ENCODE assay signal across 7 mouse cellular contexts in genomic region chr6:40471720-40472010, GRCm38 (mm10). TPM values are rescaled to one million over a fixed set of nuclear protein-coding genes. Genes with fewer than 3 reads are reported as not detected.
DNase-seq lines count a peak whose midpoint lies in the region; ATAC-seq and TF ChIP-seq lines count a peak whose summit lies in the region.

No protein-coding gene starts in this region.

- peaks cover 23% of the 10 kb centered on the region for H3K36me3 ChIP-seq in lung, embryonic 16.5 days (ENCODE audit: control insufficient read depth, insufficient read depth, low read length)
- H3K36me3 ChIP-seq in embryonic facial prominence, embryonic 12.5 days, result peaks cover 30% of the 10 kb centered on the region
- peaks cover 13% of the 10 kb centered on the region for H3K36me3 ChIP-seq in intestine, embryonic 16.5 days (ENCODE audit: control insufficient read depth, insufficient read depth, low read length)

- H3K9ac ChIP-seq in lung, embryonic 16.5 days (ENCODE audit: low read length), result peak overlapping the region; percentile 96
- peak overlapping the region; percentile 85 for H3K9ac ChIP-seq in embryonic facial prominence, embryonic 12.5 days
- H3K9ac ChIP-seq in intestine, embryonic 16.5 days (ENCODE audit: low read depth, low read length), result peak overlapping the region; percentile 89

- peak; percentile 19; the same call in 1 of the 2 replicates for ATAC-seq in lung, embryonic 16.5 days (ENCODE audit: low read depth)
- ATAC-seq in embryonic facial prominence, embryonic 12.5 days (ENCODE audit: insufficient number of reproducible peaks, insufficient read depth, low FRiP score, low TSS enrichment), result no peak
- ATAC-seq in intestine, embryonic 16.5 days, result peak; percentile 10; the same call in 1 of the 2 replicates
- ATAC-seq in cerebellum, adult (ENCODE audit: insufficient number of reproducible peaks, low FRiP score, low TSS enrichment), result no peak

- peak overlapping the region; percentile 79 for H3K4me2 ChIP-seq in lung, embryonic 16.5 days (ENCODE audit: low read depth, low read length)
- H3K4me2 ChIP-seq in embryonic facial prominence, embryonic 12.5 days (replicated peaks), result peak overlapping the region; percentile 65
- H3K4me2 ChIP-seq in intestine, embryonic 16.5 days (ENCODE audit: low read depth, low read length), result peak overlapping the region; percentile 61

- DNase-seq in lung, postnatal 25 days (ENCODE audit: low spot score), result no peak
- DNase-seq in layer of hippocampus, adult 9-11 months, result no peak

- H3K9me3 ChIP-seq in lung, embryonic 16.5 days (ENCODE audit: control insufficient read depth, low read length), result no peaks in the 10 kb centered on the region
- H3K9me3 ChIP-seq in embryonic facial prominence, embryonic 12.5 days, result no peaks in the 10 kb centered on the region
- H3K9me3 ChIP-seq in intestine, embryonic 16.5 days (ENCODE audit: control insufficient read depth, low read length), result no peaks in the 10 kb centered on the region

- no peak for TF ChIP-seq POLR2A in olfactory bulb, adult 2 months (IDR thresholded peaks at IDR 0.05; ENCODE audit: insufficient read depth, low read depth, low read length)

- no peaks in the 10 kb centered on the region; the same call in 1 of the 2 replicates for H3K27me3 ChIP-seq in lung, embryonic 16.5 days (ENCODE audit: control insufficient read depth, insufficient read depth, low read depth, low read length)
- H3K27me3 ChIP-seq in embryonic facial prominence, embryonic 12.5 days, result no peaks in the 10 kb centered on the region
- H3K27me3 ChIP-seq in intestine, embryonic 16.5 days (replicated peaks; ENCODE audit: control insufficient read depth, insufficient read depth, low read length), result no peaks in the 10 kb centered on the region

- TF ChIP-seq CTCF in olfactory bulb, adult 2 months (IDR thresholded peaks at IDR 0.05; ENCODE audit: insufficient read depth, low read depth, low read length), result no peak

- H3K4me1 ChIP-seq in lung, embryonic 16.5 days (replicated peaks; ENCODE audit: control insufficient read depth, insufficient read depth, low read length), result peaks cover 4% of the 10 kb centered on the region
- H3K4me1 ChIP-seq in embryonic facial prominence, embryonic 12.5 days, result peaks cover 9% of the 10 kb centered on the region; the same call in 1 of the 2 replicates
- peaks cover 3% of the 10 kb centered on the region for H3K4me1 ChIP-seq in intestine, embryonic 16.5 days (ENCODE audit: control insufficient read depth, insufficient read depth, low read length)
- H3K4me1 ChIP-seq in olfactory bulb, adult 2 months (ENCODE audit: control insufficient read depth, insufficient read depth, low read length), result 0 out of 2 replicates have a peak, but pooled peaks cover 2% of the 10 kb centered on the region

- H3K27ac ChIP-seq in lung, embryonic 16.5 days (ENCODE audit: low read length), result peak overlapping the region; percentile 96
- H3K27ac ChIP-seq in embryonic facial prominence, embryonic 12.5 days, result peak overlapping the region; percentile 97
- H3K27ac ChIP-seq in intestine, embryonic 16.5 days (ENCODE audit: low read length), result peak overlapping the region; percentile 96
- peak overlapping the region; percentile 73 for H3K27ac ChIP-seq in olfactory bulb, adult 2 months (ENCODE audit: insufficient read depth, low read depth, low read length)

- H3K4me3 ChIP-seq in lung, embryonic 16.5 days (ENCODE audit: low read length), result peak overlapping the region; percentile 86
- H3K4me3 ChIP-seq in embryonic facial prominence, embryonic 12.5 days, result peak overlapping the region; percentile 74
- H3K4me3 ChIP-seq in intestine, embryonic 16.5 days (ENCODE audit: low read length), result peak overlapping the region; percentile 74
- peak overlapping the region; percentile 67 for H3K4me3 ChIP-seq in olfactory bulb, adult 2 months (ENCODE audit: insufficient read depth, low read depth, low read length)

- under 1% methylated on average over 7 of the region's 7 CpGs for WGBS in lung, embryonic 16.5 days
- WGBS in embryonic facial prominence, embryonic 12.5 days, result under 1% methylated on average over 7 of the region's 7 CpGs
- 1% methylated on average over 7 of the region's 7 CpGs for WGBS in intestine, embryonic 16.5 days
- WGBS in olfactory bulb, adult 2 months, result under 1% methylated on average over 7 of the region's 7 CpGs

RNA-seq across cellular contexts. Expression of gene Ssbp1, which starts 0.5 kb away (rescaled TPM):
- polyA plus RNA-seq in lung, embryonic 16.5 days (2015; fragmentation: Nextera tagmentation; extraction: Ambion mirVana), result 130 and 142 TPM in 2 replicates
- polyA plus RNA-seq in embryonic facial prominence, embryonic 12.5 days (2016; fragmentation: Nextera tagmentation; extraction: Ambion mirVana), result 181 and 188 TPM in 2 replicates
- 128 and 135 TPM in 2 replicates for polyA plus RNA-seq in intestine, embryonic 16.5 days (2015; fragmentation: Nextera tagmentation; extraction: Ambion mirVana)
- polyA plus RNA-seq in olfactory bulb, adult 2 months (2012; ENCODE audit: insufficient read depth, insufficient read length, low replicate concordance, missing spikeins), result not detected in 2 replicates

RNA-seq across cellular contexts. Expression of gene Tas2r137, which starts 19.4 kb away (rescaled TPM):
- not detected in 2 replicates for polyA plus RNA-seq in lung, embryonic 16.5 days (2015; fragmentation: Nextera tagmentation; extraction: Ambion mirVana)
- polyA plus RNA-seq in embryonic facial prominence, embryonic 12.5 days (2016; fragmentation: Nextera tagmentation; extraction: Ambion mirVana), result not detected in 2 replicates
- not detected in 2 replicates for polyA plus RNA-seq in intestine, embryonic 16.5 days (2015; fragmentation: Nextera tagmentation; extraction: Ambion mirVana)
- polyA plus RNA-seq in olfactory bulb, adult 2 months (2012; ENCODE audit: insufficient read depth, insufficient read length, low replicate concordance, missing spikeins), result not detected in 2 replicates

RNA-seq across cellular contexts. Expression of gene Tas2r108, which starts 21.7 kb away (rescaled TPM):
- not detected in 2 replicates for polyA plus RNA-seq in lung, embryonic 16.5 days (2015; fragmentation: Nextera tagmentation; extraction: Ambion mirVana)
- polyA plus RNA-seq in embryonic facial prominence, embryonic 12.5 days (2016; fragmentation: Nextera tagmentation; extraction: Ambion mirVana), result 0.17 and 0.23 TPM in 2 replicates
- not detected in 2 replicates for polyA plus RNA-seq in intestine, embryonic 16.5 days (2015; fragmentation: Nextera tagmentation; extraction: Ambion mirVana)
- polyA plus RNA-seq in olfactory bulb, adult 2 months (2012; ENCODE audit: insufficient read depth, insufficient read length, low replicate concordance, missing spikeins), result not detected in 2 replicates

RNA-seq across cellular contexts. Expression of gene Wee2, which starts 32.8 kb away (rescaled TPM):
- 0.08 TPM in 1 of 2 replicates, not detected in the other for polyA plus RNA-seq in lung, embryonic 16.5 days (2015; fragmentation: Nextera tagmentation; extraction: Ambion mirVana)
- not detected in 2 replicates for polyA plus RNA-seq in embryonic facial prominence, embryonic 12.5 days (2016; fragmentation: Nextera tagmentation; extraction: Ambion mirVana)
- polyA plus RNA-seq in intestine, embryonic 16.5 days (2015; fragmentation: Nextera tagmentation; extraction: Ambion mirVana), result 0.07 TPM in 1 of 2 replicates, not detected in the other
- not detected in 2 replicates for polyA plus RNA-seq in olfactory bulb, adult 2 months (2012; ENCODE audit: insufficient read depth, insufficient read length, low replicate concordance, missing spikeins)

RNA-seq across cellular contexts. Expression of gene E330009J07Rik, which starts 35.7 kb away (rescaled TPM):
- 8.6 and 9.6 TPM in 2 replicates for polyA plus RNA-seq in lung, embryonic 16.5 days (2015; fragmentation: Nextera tagmentation; extraction: Ambion mirVana)
- polyA plus RNA-seq in embryonic facial prominence, embryonic 12.5 days (2016; fragmentation: Nextera tagmentation; extraction: Ambion mirVana), result 12.1 and 15.2 TPM in 2 replicates
- 6.0 and 6.2 TPM in 2 replicates for polyA plus RNA-seq in intestine, embryonic 16.5 days (2015; fragmentation: Nextera tagmentation; extraction: Ambion mirVana)
- 44.9 and 190 TPM in 2 replicates for polyA plus RNA-seq in olfactory bulb, adult 2 months (2012; ENCODE audit: insufficient read depth, insufficient read length, low replicate concordance, missing spikeins)

Comparison
In these comparisons a context has a peak if more than half of its experiments do, and no peak if none do; other contexts are left out.
1. ATAC-seq: peak in lung, embryonic 16.5 days (single experiment) and intestine, embryonic 16.5 days (single experiment); none in embryonic facial prominence, embryonic 12.5 days (single experiment) and cerebellum, adult (single experiment).
2. RNA of gene Ssbp1, which starts 0.5 kb away (polyA plus RNA-seq): 181 to 188 TPM in embryonic facial prominence, embryonic 12.5 days, 130 to 142 TPM in lung, embryonic 16.5 days and 128 to 135 TPM in intestine, embryonic 16.5 days; not detected in olfactory bulb, adult 2 months; every median in the first group is over 100 times any median in the second.
3. Peak in every context shown above with its lines, with median percentiles within 50 percentile points of each other: H3K27ac ChIP-seq, H3K4me2 ChIP-seq, H3K4me3 ChIP-seq and H3K9ac ChIP-seq.